Mouse (Mus musculus) CD4-positive, CD25-positive, alpha-beta regulatory T cell, adult 4 months (primary cell): ENCODE data around the gene Krtap28-13. TPM values are rescaled to one million over a fixed set of nuclear protein-coding genes. Genes with fewer than 3 reads are reported as not detected.

Experiments
- ATAC-seq: one replicate; pipeline ENCODE4 v1.8.0; 2017
- polyA plus RNA-seq, 2 experiments: library from polyadenylated mRNA; unstranded; fragments of 100-300 nt; shearing (Covaris generic); gene quantifications; one replicate each; pipeline ENCODE4 v1.2.1; 2017

Krtap28-13 gene
- not detected for polyA plus RNA-seq

DNA sequence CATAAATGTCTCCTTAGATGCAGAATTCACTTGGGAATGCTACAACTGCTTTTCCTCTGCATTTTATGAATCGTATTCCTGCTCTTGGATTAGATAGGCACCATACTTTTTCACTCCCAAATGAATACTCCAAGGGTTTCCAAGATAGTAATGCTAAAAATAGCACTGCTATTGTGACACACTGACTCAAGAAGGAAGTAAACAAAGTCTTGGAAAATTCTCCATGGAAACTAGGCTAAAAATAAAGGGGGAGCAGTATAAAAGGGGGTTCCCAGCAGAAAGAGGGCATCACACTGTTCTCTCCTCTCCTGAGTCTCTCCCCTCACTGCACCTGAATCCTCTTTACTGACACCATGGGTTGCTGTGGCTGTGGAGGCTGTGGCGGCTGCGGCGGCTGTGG is at the start of gene Krtap28-13:
TSS of gene Krtap28-13 (plus strand) at position 288 of the 400 bp plus-strand sequence.
- no peak for ATAC-seq

DNA sequence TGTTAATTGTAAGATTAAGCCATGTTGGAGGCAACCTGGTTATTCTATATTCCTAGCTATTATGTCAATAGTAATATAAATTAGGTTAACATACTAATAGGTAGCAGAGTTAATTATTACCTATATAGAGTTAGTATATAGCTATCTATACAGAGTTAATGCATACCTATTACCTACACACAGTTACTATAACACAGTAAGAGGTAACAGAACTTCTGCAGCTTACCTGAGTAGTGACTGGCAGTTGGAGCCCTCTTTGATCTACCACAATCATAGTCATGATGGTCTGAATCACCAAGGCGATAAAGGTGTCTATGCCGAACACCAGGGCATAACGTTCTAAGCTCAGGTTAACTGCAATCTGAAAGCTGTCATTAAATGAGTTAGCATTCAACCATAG is 46.3 kb upstream of the Krtap28-13 start:
- no peak for ATAC-seq

DNA sequence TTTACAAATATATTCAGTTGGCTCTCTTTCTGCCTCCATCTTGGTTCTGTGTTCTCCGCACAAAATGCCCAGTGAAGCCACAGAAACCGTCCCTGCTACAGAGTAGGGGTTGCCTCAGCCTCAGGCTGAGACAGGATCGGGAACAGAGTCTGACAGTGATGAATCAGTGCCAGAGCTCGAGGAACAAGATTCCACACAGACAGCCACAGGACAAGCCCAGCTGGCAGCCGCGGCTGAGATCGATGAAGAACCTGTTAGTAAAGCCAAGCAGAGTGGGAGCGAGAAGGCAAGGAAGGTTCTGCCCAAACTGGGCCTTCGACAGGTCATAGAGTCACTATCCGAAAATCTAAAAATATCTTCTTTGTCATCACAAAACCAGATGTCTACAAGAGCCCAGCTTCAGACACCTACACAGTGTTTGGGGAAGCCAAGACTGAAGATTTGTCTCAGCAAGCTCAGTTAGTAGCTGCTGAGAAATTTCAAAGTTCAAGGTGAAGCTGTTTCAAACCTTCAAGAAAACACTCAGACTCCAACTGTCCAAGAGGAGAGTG is 45.3 kb upstream of the Krtap28-13 start:
- ATAC-seq = no peak

DNA sequence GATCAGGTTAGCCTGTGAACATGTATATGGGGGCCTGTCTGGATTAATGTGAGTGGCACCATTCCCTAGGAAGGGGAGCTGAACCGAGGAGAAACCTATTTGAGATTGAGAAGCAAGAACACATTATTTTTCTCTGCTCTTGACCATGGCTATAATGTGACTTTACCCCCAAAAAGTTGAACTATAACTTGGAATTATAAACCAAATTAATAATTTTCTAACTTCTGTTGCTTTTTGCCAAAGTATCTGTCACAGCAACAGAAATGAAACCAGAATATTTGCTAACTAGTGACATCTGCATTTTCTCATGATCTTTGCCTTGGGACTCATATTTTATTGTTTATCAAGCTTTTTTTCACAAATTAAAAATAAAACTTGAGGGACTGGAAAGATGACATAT is 44.2 kb upstream of the Krtap28-13 start:
- ATAC-seq = no peak

DNA sequence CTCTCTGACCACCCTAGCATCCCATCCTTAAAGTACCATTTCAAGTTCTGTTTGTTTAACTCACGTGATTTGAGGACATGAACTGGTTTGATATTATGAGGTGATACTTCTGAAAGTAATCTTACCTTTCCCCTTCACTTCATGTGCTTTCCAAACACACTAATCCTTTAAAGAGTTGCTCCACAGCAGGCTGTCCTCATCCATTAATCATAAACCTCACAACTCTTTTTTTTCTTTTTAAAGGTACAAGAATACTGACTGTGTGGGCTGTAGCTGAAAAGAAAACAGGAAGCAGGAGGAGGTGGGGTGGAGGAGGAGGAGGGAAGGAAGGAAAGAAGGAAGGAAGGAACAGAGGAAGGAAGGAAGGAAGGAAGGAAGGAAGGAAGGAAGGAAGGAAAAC is 28.8 kb upstream of the Krtap28-13 start:
- no peak for ATAC-seq

DNA sequence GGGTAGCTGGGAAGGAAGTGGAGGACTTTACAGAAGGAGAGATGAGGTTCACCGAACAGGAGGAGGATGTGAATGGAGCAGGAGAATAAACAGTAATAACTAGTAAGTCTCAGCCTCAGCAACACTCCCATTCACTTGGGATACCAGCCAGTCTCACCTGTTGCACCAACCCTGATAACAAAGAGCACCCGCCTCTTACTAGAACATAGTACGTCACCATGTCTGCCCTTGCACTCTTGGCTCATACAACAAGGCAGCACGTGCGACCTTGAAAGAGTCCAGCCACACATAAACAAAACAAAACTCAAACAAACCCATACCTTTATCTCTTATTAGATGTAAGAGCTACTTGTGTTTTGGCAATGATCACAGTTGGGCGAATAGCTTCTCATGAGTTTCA is 28.2 kb upstream of the Krtap28-13 start:
- no peak for ATAC-seq

DNA sequence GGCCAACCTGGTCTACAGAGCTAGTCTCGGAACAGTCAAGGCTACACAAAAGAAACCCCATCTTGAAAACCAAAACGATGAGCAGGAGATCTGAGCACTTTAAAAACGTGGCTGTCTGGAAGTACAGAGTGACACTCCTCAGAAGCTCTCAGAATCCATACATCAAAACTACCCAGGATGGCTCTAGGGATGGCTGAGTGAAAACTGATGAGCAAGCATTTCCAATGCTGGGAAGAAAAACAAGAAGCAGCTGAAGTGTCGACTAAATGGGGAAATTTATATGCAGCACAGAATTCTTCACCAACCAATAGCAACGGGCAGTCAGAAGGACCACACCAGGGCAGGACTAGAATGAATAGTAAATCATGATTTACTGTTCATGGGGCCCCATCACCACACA is 26.2 kb upstream of the Krtap28-13 start:
- ATAC-seq = no peak

DNA sequence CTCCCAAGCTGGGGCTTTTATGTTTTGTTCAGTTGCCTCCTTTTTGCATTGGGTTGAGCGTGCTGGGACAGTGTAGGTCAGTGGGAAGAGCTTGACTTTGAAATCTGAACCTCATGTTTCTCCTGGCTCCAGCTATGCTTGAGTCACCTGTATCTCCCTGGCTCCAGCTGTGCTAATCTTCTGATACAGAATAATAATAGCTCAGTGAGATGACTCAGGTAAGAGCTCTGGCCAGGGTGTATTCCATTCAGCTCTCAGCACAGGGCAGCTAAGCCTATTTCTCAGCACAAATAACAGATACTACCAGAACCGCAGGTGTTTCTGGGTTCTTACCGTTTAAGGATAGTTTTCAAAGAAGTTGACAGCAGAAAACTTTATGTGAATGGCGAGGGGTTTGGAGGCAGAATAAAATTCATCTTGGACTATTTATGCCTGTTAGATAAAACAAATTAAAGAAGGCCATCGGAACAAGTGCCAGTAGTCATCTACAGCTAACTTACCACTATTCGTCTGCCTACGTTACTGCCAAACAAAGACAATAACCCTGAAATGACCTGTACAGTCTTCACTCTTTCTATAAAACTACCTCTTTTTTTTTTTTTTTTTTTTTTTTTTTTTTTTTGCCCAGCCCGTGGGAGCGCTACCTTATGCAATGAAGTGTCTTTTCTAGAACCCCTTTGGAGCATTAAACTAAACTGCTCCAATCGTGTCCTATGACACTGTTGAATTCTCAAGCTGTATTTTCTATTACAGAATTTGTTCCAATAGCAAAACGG is 23.6 kb upstream of the Krtap28-13 start:
- no peak for ATAC-seq

DNA sequence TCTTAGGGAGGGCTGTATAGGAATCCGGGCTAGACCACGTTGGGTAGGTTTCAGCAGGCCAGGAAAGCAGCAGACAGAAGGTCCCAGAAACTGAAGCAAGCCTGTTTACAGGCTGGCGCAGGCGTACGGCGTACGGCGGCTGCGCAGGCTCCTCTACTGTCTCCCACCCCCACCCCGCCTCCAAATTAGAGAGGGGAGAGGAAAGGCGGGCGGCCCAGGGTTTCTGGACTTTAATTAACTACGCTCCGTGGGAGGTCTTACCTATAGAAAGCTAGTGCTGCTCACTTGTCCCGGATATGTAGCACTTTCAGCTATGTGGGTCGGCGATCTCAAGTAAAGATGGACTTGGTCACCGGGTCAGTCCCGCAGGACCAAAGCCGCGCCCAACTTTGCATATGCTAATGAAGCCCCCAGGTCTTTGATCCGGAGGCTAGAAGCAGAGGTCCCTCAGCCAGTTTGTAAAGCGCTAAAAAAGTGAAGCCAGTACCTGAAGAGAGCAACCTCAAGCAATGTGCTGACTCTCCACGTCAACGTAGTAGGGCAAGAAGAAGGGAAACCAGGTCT is 22.5 kb upstream of the Krtap28-13 start, which contains the start of gene Slc19a3:
TSS of gene Slc19a3 (minus strand) at position 340 of the 564 bp plus-strand sequence.
- ATAC-seq = no peak

DNA sequence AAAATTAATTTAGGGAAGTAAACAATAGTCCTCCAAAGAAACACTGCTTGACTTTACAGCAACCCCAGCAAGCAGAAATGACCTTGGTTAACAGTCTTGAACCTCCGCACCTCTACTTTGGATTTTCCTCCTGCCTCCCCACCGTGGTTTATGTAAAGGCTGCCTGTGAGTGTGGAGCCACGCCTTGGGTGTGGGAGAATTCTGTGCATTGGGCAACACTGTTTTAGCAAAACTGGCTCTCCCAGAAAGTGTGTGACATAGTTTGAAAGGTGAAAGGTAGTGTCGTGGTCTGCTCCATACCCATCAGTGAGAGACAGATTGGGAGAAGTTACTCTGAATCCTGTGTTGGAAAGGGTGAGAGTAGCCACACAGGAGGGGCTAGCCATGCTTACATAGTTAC is 21.6 kb upstream of the Krtap28-13 start:
- no peak for ATAC-seq

DNA sequence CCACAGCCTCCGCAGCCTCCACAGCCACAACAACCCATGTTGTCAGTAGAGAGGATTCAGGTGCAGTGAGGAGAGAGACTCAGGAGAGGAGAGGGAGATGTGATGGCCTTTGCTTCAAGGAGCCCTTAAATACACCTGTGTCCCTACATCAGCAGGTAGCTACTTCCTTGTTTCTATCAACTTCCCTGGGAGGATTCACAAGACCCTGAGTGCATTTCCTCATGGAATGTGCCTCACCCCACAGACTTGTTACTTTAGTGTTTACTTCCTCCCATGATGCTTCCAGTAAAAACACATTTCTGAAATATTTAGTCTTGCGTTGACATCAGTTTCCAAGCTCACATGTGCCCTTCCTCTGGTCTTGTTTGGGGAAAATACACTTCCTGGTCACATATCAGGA is 18.4 kb upstream of the Krtap28-13 start, which contains the start of gene Krtap28-10:
TSS of gene Krtap28-10 (minus strand) at position 101 of the 400 bp plus-strand sequence.
- ATAC-seq = no peak

DNA sequence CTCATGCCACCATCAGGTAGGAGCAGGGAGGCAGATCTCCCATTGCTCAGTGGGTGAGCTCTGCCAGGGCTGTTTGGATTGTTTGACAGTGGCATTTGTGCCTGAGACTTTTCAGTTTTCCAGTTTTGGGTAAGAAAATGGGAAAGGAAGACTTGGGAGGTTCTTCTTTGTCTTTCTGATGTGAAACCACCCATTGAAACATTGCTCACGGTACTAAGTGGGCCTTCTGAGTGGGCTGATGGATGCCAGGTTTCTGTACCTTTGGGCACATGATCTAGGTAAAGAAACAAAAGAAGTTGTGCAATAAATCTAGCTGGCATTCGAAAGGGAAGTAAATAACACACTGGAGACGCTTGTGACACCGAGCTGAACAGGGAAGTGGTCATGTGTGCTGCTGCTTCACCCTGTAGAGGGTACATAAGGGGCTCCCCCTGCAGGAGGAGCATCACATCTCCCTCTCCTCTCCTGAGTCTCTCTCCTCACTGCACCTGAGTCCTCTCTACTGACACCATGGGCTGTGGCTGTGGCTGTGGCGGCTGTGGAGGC is 15.8 kb upstream of the Krtap28-13 start, which contains the start of gene Gm47969:
TSS of gene Gm47969 (plus strand) at position 51 of the 546 bp plus-strand sequence.
- no peak for ATAC-seq

DNA sequence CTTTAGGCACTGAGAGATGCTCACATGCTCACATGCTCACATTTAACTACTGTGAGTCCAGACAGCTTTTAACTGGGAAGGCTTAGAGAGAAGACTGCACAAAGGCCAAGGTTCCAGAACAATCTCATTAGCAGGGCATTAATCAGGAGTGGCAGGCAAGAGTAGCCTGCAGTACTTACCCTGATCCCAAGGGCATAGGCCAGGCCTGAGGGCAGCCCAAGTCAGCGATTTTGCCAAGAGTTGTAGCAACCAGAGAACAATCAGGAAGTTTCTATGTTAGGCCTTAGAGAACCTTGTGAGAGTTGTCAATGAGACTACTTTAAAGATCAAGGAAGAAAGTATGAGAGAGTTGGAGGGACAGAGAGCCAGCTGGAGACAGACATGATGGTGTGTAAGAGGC is 2.2 kb upstream of the Krtap28-13 start:
- no peak for ATAC-seq

DNA sequence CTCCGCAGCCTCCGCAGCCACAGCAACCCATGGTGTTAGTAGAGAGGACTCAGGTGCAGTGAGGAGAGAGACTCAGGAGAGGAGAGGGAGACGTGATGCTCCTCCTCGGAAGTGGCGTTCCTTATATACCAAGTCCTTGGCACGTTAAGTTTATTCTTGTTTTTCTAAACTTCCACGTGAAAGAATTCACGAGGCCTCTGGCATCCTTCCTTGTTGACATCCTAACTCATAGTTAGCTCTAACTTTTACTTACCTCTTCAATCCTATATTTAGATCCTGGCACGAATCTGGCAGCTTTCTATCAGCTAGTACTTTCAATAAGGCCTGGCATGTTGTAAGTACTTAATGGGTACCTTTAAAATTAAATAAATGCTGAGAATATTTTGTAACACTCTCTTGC is 1.5 kb upstream of the Krtap28-13 start, which contains the start of gene A030005K14Rik:
TSS of gene A030005K14Rik (minus strand) at position 101 of the 400 bp plus-strand sequence.
- no peak for ATAC-seq

DNA sequence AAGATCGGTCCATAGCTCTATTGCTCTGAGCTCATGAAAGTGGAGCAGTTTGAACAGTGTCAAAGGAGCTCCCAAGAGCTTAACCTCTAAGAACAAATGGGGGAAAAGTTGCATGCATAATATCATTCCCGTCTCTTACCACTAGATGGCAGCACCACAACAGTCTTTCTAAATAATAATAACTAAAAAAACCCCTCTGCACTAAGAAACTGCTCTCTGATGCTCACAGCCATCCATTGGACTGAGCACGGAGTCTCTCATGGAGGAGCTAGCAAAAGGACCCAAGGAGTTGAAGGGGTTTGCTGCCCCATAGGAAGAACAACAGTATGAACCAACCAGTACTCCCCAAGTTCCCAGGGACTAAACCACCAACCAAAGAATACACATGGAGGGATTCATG is 4.1 kb downstream of the Krtap28-13 start:
- peak; percentile 54 for ATAC-seq

DNA sequence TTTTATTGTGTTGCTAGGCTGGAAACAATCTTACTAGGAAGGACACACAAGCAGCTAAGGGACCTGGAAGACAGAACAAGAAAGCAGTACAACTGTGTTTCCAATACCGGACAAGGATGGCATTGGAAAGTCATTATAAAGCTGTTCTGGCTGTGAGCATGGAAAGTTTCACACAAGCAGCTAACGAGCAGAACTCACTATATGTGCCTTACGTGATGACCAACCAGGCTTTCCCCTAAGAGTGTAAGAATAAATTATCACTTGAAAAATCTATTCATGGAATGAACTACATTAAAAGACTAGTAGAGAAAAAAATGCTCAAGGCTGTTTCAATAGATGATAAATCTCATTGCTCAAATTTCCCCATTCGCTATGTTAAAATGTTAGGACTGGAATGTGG is 5.8 kb downstream of the Krtap28-13 start:
- ATAC-seq = no peak

DNA sequence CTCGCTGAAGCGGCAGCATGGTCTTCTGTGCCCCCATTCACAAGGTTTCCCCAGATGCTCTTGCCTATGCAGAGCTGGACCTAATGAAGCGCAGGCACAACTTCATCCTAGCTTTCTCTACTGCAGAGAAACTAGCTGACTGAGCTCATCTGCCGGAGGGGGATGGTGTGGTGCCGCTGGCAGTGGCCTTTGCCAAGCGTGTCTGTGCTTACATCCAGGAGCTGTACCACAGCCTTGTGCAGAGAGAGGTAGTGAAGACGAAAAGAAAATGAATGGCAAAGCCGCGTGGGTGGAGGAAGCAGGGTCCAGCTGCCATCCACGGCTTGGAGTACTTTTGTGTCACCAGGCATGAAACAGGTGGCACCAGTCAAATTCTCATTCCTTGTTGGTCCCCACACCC is 6.5 kb downstream of the Krtap28-13 start:
- no peak for ATAC-seq

DNA sequence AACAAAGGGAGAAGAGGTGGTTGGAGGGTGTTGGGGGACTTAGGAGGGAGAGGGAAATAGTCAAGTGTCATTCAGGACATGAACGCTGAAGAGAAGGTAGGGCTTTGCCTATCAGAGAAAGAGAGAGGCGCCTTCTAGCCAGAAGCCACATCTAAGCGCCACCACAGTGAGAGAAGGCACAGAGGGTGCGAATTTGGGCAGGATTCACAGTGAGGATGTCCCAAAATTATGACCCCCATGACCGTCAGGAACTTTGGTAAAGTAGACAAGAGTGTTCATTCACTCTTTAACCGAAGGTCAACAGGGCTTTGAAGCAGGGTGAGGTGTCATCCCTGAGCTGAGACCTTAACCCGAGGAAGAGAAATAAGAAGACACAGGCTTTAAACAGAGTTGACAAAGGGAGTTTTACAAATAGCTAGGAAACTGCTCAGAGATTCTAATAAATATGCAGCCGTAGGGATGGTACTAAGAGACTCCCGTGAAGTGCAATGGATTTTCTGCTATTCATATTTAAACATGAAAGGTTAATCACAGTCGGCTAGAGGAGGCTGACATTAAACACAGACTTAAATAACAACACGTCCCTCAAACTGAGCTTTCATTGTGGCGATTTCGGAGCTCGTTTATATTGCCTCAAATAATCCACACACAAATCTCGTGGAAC is 14.9 kb downstream of the Krtap28-13 start:
- ATAC-seq = no peak

DNA sequence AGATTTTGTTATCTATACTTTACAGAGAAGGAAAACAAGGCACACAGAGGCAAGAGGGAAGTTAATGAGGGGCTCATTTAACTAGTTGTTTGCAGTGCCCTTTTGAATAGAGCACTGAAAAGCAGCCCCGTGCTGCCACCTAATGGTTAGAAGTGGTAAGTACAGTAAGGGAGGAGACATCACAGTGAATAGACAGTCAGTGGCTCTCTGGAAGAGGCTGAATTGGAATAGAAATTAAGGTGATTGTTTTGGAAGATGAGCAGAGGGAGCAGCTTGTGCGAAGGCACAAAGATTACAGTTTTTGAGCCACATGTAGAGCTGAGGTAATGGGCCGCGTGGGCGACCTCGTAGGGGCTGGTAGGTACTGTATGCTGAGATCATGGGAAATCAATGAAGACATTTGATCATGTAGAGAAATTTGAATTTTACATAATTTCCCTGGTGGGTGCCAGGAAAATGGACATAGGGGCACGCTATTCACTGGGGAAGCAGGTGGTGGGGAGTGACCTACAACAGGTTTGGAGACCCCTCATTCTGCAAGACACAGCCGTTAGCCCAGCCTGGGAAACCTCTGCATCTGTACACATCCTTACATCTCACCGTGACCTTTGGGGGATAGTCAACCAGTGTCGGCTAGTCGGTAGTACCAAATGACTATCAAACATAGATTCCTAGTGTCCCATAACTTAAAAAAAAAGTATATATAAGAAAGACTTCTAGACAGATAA is 15.6 kb downstream of the Krtap28-13 start:
- peak; percentile 79 for ATAC-seq

DNA sequence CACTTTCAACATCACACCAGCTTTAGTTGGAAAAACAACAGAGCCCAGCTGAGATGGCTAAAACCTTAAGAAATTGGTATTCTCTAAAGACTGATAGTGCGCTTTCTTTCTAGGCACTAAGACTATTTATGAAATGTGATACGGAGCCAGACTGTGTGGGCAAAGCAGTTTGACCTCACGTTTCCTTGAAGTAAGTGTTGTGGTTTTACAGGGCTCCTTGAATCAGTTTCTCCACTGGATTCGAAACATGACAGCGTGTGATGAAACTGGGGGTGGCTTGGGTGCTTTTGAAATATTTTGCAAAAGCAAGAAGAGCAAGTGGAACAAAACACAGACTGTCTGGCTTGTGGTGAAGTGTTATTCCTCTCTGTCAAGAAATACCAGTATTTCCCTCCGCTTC is 16.3 kb downstream of the Krtap28-13 start:
- peak; percentile 60 for ATAC-seq

DNA sequence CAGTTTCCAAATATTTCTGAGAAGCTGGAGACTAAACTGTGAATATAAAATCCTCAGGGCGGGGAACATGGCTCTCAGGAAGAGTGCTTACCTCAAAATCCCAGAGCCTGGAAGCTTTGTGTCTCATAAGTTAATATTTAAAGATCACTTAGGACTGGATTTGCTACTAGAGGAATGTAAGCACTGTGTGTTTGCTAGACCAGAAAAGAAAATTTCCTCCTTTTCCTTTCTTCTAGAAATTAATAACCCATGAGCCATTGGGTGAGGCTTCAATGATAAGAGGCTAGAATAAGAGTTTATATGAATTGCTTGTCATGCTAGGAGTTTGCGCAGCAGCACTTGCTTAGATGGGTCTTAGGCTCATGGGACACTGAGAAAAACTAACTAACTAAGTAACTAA is 24.1 kb downstream of the Krtap28-13 start:
- no peak for ATAC-seq

DNA sequence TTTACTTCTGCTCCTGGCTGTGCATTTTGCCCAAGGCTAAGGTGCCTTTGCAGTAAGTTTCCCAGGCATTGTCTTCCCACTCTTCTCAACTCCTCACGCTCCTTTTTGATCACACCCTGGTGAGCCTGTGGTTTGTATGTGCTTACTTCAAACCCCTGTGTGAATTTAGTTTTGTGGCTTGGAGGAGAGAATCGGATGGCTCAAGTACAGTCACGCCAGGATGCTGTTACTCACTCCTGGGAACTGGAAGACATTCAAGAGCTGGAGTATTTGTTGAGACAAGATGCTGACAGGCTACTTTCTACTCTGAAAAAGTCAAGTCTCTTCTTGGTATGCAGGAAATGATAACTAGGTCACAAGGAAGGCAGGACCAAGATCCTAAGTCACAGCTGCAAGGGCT is 30.5 kb downstream of the Krtap28-13 start:
- no peak for ATAC-seq
